Mouse (Mus musculus): ENCODE data around the gene Ndufs8.

Ndufs8 gene

DNA sequence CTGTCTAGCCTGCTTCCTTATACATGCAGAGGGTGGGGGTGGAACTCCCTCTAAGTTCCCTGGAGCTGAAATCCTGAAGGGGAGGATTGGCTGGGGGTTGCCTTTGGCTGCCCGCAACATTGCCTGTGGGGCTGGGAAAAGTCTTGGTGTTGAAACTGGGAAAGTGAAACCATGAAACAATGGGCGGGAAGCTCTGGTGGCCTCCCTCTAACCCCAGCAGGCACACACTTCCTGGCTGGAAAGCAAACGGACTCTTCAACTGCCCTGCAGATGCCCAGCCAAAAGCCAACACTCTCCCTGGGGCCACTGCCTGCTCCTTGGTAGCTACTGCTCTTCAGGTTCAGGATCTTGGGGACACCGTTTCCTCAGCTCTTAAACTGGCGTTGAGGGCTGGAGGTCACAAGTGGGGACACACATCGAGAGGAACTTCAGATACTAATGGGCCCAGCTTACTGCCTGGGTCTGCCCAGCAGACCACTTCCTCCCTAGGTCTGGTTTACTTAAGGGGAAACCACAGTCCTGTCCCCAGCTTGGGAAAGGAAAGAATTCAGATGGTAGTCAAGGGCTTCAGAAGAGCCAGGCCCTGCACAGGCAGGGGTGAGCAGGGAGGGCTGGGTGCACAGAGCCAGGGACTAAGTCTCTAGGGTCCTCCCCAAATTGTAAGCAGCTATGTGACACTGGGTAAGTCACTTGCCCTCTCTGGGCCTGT, 7.2 kb downstream of the Ndufs8 start:
- peak in 1 of 2 experiments; percentile 14 for DNase-seq (ENCODE audit: low spot score in 2 of 2)

DNA sequence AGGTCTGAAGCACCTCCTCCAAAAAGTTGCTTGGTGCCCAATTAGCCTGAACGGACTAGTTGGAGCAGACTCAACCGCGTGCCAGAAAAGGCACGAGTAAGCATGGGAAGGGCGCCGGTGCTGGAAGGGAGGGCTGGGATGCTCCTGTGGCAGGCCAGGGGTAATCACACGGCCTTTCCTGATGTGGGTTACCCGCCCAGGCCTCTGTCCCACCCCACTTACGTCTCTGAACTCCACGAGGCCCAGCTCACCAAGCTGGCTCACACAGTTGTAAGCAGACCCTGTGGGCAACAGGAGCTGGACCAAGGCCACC, 8.3 kb downstream of the Ndufs8 start:
- no peak for DNase-seq (ENCODE audit: low spot score in 2 of 2)

DNA sequence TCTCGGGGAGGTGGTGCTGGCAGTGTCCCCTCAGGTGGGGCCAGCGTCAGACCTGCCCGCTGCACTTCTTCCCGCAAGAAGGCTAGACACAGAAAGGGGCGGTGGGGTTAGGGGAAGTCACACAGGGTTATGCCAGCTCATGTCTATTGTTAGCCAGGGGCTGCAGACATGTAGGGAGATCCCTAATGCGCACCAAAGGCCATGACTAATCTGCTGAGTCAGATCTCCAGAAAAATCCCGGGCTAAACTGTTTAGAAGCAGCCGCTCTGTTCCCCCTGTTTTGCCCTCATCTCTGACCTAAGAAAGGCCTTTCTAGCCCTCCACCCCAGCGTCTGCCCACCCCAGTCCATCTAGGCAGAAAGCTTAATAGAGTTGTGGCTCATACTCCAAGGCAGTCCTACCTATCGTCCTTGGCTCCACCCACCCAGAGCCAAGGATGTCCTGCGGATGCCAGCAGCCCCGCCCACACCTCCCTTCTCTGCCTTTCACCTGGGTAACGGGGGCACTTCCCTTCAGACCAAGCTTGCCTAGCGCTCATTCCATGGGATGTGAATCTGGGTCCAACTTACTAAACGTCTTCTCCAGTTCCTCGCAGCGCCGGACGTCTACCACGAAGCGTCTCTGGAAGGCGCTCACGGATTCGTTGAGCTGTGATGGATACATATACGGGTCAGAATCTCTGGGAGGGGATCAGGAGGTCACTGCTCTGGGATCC, 8.8 kb downstream of the Ndufs8 start:
- peak in 1 of 2 experiments; percentile 62 for DNase-seq (ENCODE audit: low spot score in 2 of 2)

DNA sequence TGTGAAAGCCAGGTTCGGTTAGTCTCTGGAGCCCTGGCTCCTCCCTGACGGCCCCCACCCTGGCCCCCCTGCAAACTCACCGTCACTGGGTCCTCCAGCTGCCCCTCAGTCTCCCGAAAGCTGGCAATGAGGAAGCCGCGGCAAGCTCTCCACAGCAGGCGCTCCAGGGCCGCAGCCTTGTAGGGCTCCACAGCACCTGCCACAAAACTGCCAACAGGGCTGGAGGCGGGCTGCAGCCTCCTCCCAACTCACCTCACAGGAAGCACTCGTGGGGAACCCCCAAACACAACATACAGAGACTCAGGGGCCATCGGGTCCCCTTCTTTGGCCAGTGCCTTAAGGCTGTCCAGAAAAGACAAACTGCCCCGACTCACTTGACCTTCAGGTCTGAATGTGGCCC, 9.6 kb downstream of the Ndufs8 start:
- no peak for DNase-seq (ENCODE audit: low spot score in 2 of 2)

DNA sequence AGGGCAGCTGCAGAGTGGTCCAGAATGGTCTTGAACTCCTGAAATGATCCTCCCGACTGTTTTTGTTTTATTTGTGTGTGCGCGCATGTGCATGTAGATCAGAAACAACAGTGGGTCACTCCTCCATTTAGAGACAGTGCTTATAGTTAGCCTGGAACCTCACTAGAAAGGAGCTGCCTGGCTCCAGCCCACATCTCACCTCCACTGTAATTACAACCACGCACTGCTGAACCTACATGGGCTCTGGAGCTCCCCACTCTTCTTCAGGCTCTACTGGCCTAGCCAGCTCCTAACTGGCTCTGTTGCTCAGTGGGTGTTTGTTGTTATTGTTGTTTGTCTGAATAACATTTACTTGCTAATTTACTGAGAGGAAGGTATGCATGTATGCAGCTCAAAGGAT, 13.0 kb downstream of the Ndufs8 start:
- DNase-seq (ENCODE audit: low spot score in 2 of 2), result no peak

DNA sequence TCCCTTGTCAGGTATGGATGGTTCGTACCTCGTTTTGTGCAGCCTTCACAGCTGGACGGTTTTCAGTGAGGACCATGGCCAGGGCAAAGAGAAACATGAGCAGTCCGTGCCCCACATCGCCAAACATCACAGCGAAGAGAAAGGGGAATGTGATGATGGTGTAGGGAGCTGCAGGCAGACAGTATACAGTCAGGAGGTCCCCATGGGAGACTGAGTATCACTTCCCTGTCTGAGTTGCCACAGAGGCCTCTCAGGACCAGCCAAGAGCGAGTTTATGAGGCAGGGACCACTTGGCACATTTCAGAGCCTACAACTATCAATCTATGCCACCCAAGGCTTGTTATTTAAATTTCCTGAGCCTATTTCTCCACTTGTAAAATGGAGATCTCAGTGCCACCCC, 13.6 kb downstream of the Ndufs8 start:
- no peak for DNase-seq (ENCODE audit: low spot score in 2 of 2)

DNA sequence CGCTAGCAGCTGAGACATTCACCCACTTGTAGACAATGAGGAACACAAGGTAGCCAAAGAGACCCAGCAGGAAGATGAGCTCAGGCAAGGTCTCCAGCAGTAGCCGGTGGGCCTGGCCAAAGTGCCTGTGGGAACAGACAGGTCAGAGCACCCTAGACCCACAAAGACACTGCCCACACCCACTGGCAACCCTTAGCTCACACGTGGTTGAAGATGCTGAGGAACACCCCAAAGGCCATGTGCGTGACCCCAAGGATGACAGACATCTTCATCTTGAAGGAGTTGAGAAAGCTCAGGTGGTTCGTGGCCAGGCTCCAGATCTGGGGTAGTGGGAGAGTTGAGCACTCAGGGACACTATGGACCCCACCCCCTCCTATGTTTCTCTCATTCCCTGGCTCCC, 15.0 kb downstream of the Ndufs8 start:
- no peak for DNase-seq (ENCODE audit: low spot score in 2 of 2)

DNA sequence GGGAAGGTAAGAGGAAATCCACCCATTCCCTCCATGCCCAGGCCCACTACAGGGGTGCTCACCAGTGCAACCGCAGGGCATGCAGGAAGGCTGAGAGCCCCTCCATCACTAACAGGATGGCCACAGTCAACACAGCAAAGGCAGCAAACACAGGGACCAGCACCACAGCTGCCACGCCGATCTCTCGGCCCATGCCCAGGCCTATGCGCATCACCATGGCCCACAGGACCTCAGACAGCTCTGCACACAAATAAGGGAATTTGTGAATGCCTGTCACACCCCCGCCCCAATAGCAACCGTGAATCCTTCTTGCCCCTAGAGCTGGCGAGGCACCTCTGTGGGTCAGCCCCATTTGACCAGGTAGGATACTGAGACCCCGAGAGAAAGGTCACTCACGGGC, 16.4 kb downstream of the Ndufs8 start:
- DNase-seq (ENCODE audit: low spot score in 2 of 2), result no peak

DNA sequence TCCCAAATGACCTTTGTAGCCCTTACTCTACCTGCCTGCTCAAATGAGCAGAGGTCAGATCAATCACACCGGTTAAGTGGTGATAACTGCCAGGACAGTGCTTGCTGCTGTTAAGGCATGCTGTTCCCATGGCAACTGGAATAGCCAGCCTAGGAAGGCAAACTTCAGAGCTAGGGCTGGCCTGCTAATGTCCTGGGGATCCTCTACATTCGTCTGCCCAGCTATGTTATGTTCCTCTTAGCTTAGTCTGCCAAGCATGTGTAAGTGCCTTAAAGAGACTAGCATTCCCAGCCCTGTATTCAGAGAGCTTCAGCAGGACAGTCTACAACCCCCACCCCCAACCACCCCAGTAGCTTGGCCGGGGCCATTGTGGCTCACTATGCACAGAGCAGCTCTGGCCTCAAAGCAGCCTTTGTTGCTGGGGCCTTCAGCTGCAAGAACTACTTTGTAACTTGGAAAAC, 17.4 kb downstream of the Ndufs8 start:
- DNase-seq (ENCODE audit: low spot score in 2 of 2), result no peak

DNA sequence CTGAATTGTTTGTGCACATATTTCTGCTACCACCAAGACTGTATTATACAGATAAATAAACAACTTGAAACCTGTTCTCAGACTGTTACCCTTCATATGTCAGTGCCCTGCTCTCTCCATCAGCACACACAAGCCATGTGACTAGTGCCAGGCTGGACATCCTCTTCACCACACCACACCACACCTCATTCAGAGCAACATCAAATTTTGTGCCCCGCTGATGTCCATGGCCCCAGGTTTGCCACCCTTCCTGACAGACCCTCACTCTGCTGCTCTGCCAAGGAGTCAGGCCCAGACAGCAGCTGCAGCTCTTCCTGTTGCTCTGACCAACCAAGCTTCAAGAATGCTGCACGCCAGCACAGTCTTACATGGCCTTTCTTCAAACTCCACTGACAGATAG, 18.3 kb downstream of the Ndufs8 start:
- DNase-seq (ENCODE audit: low spot score in 2 of 2), result no peak

DNA sequence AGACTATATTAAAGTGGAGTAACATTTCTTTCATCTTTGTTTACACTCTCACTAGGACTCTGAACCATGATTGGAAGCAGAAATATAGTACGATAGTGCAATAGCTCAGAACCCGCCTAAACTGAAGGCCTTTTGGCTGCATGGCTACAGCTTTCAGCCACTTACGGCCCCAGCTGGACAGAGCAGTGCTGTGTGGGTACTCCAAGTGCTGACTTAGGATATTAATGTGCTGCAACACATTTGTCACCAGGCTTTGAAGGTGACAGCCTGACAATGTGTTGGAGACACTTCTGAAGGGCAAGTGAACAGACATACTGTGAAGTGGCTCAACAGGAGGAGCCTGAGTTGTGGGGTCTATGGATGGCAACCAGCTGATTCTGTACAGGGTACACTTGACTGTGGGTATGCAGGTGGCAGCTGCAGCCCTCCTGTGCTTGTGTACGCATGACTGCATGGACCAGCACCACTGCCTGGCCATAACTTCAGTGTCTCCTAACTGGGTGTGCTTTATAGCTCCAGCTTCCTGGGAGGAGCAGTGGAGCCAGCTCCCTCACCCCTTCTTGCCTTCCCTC, 18.9 kb downstream of the Ndufs8 start:
- no peak for DNase-seq (ENCODE audit: low spot score in 2 of 2)

DNA sequence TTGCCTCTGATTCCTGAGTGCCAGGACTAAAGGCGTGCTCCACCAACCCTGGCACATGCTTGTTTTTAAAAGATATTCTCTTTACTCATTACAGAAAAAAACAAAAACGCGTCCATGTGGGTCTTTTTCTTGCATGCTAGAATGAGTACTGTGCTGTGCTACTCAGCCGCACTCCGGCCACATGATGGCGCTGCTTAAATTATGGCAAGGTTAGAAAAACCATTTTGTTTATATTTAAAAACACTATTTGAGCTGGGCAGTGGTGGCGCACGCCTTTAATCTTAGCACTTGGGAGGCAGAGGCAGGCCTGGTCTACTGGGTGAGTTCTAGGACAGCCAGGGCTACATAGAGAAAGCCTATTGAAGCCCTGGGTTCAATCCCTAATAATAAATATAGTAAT, 22.4 kb downstream of the Ndufs8 start:
- DNase-seq (ENCODE audit: low spot score in 2 of 2), result peak in 1 of 2 experiments; percentile 66

DNA sequence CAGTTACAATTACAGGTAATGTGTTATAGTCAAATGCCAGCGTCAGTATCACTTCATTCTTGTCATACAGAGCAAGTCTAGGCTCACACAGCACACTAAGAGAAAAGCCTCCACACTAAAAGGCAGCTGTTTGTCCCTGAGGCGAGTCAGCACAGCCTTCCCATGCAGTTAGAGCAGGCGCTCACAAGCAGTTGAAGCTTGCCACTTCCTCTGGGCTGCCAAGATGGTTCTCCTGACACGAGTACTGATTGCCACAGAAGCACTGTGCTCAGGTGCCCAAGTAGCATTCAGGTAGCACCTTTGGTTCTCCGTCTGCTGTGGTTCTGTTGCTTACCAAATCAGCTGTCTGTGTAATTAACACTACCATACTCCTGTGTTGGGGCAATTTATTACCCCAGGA, 23.5 kb downstream of the Ndufs8 start:
- DNase-seq (ENCODE audit: low spot score in 2 of 2), result no peak

DNA sequence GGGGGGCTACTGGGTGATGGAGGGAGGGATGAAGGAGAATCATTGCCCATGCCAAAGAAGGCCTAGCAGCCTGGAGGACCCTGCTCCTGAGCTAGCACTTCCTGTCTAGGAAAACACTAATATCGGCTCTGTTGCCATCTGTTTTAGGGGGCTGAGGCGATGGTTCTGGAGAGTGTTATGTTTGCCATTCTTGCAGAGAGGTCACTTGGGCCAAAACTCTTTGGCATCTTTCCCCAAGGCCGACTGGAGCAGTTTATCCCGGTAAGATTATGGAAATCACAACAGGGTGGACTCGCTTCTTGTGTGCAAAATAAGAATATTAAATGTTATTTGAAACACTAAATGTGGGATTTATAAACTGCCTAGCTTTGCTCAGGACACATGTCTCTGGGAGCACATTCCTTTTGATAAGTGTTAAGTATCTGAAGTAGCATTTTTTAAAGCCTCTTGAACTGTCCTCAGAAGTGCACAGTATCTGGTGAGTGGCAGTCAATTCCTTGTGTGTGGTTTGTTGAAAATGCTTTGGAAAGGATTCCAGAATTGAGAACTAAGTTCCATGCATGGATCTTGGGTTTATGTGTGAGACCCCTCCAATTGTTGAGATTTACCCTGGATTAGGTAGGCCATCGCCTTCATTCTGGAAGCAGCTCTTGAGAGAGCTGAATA, 28.1 kb downstream of the Ndufs8 start:
- no peak for DNase-seq (ENCODE audit: low spot score in 2 of 2)

DNA sequence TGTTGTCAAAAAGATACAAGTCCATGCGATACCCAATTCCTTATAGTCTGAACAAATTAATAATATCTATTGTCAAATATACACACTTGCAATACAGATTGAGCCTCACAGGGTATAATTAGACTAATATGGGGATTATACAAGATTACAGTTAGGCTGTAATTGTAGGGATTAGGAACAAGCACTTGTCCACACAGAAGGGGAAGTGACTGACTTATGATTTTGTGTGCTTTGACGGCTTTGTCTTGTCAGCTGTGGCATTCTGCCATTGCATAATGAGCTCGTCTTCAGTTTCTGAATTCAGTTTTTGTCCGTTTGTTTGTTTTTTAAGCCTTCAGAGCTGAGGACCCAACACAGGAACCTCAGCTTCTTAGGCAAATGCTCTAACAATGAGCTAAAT, 30.4 kb downstream of the Ndufs8 start:
- no peak for DNase-seq (ENCODE audit: low spot score in 2 of 2)

DNA sequence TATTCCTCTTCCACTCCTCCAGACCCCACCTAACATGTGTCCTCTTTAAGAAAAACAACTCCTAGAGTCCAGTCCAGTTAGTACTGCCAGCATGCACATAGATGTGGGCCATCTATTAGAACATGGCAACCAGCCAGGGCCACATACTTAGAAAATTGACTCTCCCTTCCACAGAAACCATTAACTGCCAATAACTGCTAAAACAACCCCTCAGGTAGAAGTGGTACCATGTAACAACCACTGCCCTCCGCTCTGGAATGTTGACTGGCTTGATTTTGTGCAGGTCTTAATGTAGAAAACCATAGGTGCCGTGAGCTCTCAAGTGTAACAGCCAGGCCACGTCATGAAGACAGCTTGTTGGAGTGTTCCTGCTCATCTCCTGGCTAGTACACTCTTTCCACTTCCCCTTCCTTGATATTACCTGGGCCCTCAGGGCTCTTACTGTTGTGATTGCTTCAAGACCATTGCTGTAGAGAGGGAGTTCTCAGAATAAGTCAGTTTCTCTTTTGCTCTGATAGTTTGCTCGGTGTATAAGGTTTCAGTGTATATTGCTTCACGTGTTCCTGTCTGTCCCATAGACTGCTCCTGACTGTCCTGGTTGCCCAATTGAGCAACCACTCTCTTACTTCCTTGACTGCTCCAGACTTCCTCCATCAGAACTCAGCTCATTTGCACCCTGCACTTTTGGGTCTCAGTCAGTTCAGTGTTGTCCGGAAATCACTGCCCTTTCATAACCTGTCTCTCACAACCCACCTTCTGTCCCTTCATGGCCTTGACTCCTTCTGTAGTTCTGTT, 32.3 kb downstream of the Ndufs8 start:
- DNase-seq (ENCODE audit: low spot score in 2 of 2), result no peak

DNA sequence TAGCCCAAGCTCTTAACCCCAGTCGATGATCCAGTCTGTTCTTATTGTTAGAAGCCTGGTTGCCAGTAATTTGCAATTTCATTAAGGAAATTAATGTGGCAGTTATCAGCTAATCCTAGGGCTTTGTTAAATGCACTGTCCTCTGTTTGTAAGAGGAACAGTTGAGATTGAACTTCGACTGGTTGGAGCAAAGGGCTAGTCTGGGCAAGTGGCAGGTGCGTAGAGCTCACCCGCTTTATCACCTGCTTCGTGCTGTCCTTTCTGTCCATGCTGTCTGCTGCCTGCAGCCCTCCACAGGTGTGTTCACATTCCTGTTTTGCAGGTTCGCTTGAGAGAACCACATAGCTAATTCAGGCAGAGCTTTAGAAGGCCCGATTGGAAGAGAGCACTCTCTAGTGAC, 37.5 kb downstream of the Ndufs8 start:
- DNase-seq (ENCODE audit: low spot score in 2 of 2), result no peak

DNA sequence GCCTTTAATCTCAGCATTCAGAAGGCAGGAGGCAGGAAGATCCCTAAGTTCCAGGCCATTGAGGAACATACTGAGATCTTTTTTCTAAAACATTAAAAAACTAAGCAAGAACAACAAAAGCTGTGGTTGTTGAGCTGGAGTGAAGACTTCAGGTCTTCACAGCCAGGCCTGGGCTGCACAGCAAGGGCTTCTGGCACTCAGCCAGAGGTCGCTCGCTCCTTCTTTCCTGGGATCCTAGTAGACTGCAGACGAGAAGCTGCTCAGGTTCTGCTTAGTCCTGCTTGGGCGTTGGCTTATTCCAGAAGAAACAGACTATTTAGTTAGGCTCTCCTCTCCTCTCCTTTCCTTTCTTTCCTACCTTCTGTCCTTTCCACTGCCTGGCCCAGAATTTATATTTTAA, 40.2 kb downstream of the Ndufs8 start:
- DNase-seq (ENCODE audit: low spot score in 2 of 2), result no peak

DNA sequence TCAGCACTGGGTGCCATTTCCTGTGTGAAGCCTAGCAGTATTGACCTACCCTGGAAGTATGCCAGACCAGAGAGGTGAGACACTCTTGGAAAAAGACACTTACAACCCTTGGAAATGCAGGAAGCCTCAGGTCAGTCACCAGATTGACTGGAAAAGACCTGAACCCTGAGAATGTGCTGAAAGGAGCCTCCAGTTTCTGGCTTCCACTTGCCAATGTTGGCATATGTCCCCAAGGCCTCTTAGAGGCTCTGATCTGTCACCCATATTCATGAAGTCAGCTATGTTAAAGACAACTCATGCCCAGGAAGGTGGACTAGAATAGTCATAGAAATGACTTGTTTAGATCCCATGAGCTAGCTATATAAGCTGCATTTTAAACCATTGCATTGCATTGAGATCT, 41.1 kb downstream of the Ndufs8 start:
- no peak for DNase-seq (ENCODE audit: low spot score in 2 of 2)

DNA sequence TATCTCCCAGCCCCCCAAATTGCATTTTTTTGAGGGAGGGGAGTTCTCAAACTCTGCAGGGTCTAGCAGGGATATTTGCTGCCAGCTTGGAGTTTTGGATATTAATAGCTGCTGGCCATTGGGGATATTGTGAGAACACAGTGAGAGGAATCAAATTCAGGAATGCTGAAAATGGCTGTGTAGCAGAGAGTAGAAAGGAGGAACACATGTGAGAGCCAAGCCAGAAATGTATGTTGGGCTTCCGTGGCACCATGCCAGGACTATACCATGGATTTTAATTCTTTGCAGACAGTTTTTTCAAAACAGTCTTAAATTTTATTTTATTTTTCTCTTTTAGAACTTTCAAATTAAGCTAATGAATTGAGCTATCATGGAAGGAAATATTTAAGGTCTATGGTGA, 44.3 kb downstream of the Ndufs8 start:
- DNase-seq (ENCODE audit: low spot score in 2 of 2), result no peak

DNA sequence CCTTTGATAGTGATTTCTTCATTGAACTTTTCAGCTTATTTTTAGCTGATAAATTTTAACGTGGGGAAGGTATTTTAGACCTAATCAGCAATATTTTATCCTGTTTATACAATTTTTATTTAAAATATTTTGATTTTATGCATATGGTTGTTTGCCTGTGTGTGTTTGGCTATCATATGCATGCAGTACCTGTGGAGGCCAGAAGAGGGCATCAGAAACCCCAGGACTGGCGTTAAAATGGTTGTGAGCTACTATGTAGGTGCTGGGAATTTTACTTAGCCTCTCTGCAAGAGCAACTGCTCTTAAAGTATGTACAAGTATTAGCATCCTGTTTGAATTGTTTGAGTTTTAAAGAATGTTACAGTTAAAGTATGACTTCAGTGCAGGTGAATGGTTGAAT, 47.6 kb downstream of the Ndufs8 start:
- no peak for DNase-seq (ENCODE audit: low spot score in 2 of 2)

DNA sequence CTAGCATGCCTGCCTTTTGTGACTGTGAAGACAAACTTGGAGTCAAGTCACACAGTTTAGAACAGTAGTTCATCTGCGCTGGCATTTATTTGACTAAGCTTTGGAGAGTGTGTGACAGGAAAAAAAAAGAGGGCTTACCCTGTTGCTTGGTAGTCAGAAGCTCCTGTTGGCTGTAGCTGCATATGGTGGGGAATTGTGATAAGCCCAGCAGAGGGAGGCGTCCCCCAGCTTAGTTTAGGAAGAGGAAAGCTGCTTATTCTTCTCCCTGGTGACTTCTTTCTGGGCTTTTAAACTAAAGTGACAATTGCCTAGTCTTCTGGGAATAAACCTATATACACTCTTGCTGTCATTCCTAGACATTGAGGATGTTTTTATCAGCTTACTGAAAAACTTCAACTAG, 49.9 kb downstream of the Ndufs8 start:
- no peak for DNase-seq (ENCODE audit: low spot score in 2 of 2)
